Comparison of ENCODE assay signal across 21 mouse cellular contexts in genomic region chr6:119669746-119670145, GRCm38 (mm10).
A peak's percentile ranks its signal among the peaks of the same experiment; 100 is the strongest.
DNase-seq lines count a peak whose midpoint lies in the region; ATAC-seq and TF ChIP-seq lines count a peak whose summit lies in the region.
"Had no signal": no experiment of that assay in that cellular context is flagged by ENCODE, and none has a peak within 500 bp of the region (broad histone marks: within the 10 kb centered on the region; RNA-seq: fewer than 3 reads in every experiment).

No protein-coding gene starts in this region.

- peak; percentile 44; the same call in 1 of the 2 replicates for ATAC-seq in frontal cortex, adult (ENCODE audit: low TSS enrichment)
- peak; percentile 13; the same call in 1 of the 2 replicates for ATAC-seq in liver, postnatal 0 days
- ATAC-seq in liver, embryonic 12.5 days, result no peak
- ATAC-seq in megakaryocyte progenitor cell, adult 5-6 weeks (replicated peaks; ENCODE audit: poor library complexity), result no peak
- ATAC-seq: CD4-positive, CD25-positive, alpha-beta regulatory T cell, adult 4 months; forebrain, embryonic 15.5 days; hindbrain, postnatal 0 days had no signal

- no peaks in the 10 kb centered on the region for H3K27me3 ChIP-seq in liver, postnatal 0 days (ENCODE audit: insufficient read depth, low read length)
- no peaks in the 10 kb centered on the region for H3K27me3 ChIP-seq in liver, embryonic 12.5 days (replicated peaks)
- H3K27me3 ChIP-seq: forebrain, embryonic 15.5 days; heart, embryonic 15.5 days; hindbrain, embryonic 13.5 days had no signal

- WGBS in liver, postnatal 0 days (ENCODE audit: insufficient replicate concordance), result 60% methylated on average over 3 of the region's 3 CpGs
- 72% methylated on average over 3 of the region's 3 CpGs for WGBS in liver, embryonic 12.5 days (ENCODE audit: insufficient replicate concordance)

- no peaks in the 10 kb centered on the region for H3K36me3 ChIP-seq in liver, postnatal 0 days (replicated peaks; ENCODE audit: insufficient read depth, low read length)
- H3K36me3 ChIP-seq in liver, embryonic 12.5 days, result no peaks in the 10 kb centered on the region

- no peak overlapping the region for H3K27ac ChIP-seq in liver, postnatal 0 days (ENCODE audit: low read depth)
- no peak overlapping the region for H3K27ac ChIP-seq in liver, embryonic 12.5 days
- H3K27ac ChIP-seq: forebrain, embryonic 15.5 days; heart, adult 2 months; heart, embryonic 15.5 days; hindbrain, embryonic 13.5 days; hindbrain, postnatal 0 days had no signal

- H3K4me1 ChIP-seq in liver, postnatal 0 days (ENCODE audit: insufficient read depth), result no peaks in the 10 kb centered on the region
- H3K4me1 ChIP-seq in liver, embryonic 12.5 days, result no peaks in the 10 kb centered on the region

- no peak overlapping the region for H3K9ac ChIP-seq in liver, postnatal 0 days (replicated peaks)
- H3K9ac ChIP-seq in liver, embryonic 12.5 days, result no peak overlapping the region
- H3K9ac ChIP-seq: forebrain, embryonic 15.5 days; heart, embryonic 15.5 days; hindbrain, embryonic 13.5 days had no signal

- H3K4me3 ChIP-seq in liver, postnatal 0 days (ENCODE audit: low read depth, low read length), result no peak overlapping the region
- no peak overlapping the region for H3K4me3 ChIP-seq in liver, embryonic 12.5 days
- H3K4me3 ChIP-seq: forebrain, embryonic 15.5 days; heart, adult 2 months; heart, embryonic 15.5 days; hindbrain, embryonic 13.5 days had no signal

- no peak overlapping the region for H3K4me2 ChIP-seq in liver, postnatal 0 days (ENCODE audit: low read depth, low read length)
- H3K4me2 ChIP-seq in liver, embryonic 12.5 days, result no peak overlapping the region
- H3K4me2 ChIP-seq: forebrain, embryonic 15.5 days; heart, embryonic 11.5 days; heart, embryonic 15.5 days; hindbrain, embryonic 13.5 days had no signal

- DNase-seq in frontal cortex, postnatal 14 days (ENCODE audit: low spot score in 2 of 2), result no peak
- no peak for DNase-seq in liver, postnatal 0 days
- peak; percentile 54 for DNase-seq in adipocyte (ENCODE audit: low spot score)
- DNase-seq in mesoderm, embryonic 11.5 days (ENCODE audit: low read depth, low spot score), result peak; percentile 23
- DNase-seq: B cell, adult 2 months; cerebellum, adult 18-20 months; cerebellum, adult 9-11 months; cerebellum, postnatal 36 days; gastrocnemius, postnatal 14 days; heart, adult 2 months; heart, postnatal 14 days had no signal

- TF ChIP-seq CTCF in liver, postnatal 0 days (IDR thresholded peaks at IDR 0.05; ENCODE audit: low read depth), result no peak

- TF ChIP-seq EP300 in liver, postnatal 0 days (IDR thresholded peaks at IDR 0.05; ENCODE audit: low read depth), result no peak

- no peaks in the 10 kb centered on the region for H3K9me3 ChIP-seq in liver, postnatal 0 days (ENCODE audit: low read length)
- H3K9me3 ChIP-seq in liver, embryonic 12.5 days (replicated peaks), result no peaks in the 10 kb centered on the region
- H3K9me3 ChIP-seq: forebrain, embryonic 15.5 days; G1E; heart, embryonic 15.5 days; hindbrain, embryonic 13.5 days had no signal

Comparison
In these comparisons a context has a peak if more than half of its experiments do, and no peak if none do; other contexts are left out.
1. ATAC-seq: peak in frontal cortex, adult (single experiment) and liver, postnatal 0 days (single experiment); none in liver, embryonic 12.5 days (single experiment) and megakaryocyte progenitor cell, adult 5-6 weeks (single experiment).
2. DNase-seq: peak in adipocyte (single experiment) and mesoderm, embryonic 11.5 days (single experiment); none in frontal cortex, postnatal 14 days (0 of 2) and liver, postnatal 0 days (single experiment).